Mouse (Mus musculus): ENCODE results near the gene Fgb.

DNA sequence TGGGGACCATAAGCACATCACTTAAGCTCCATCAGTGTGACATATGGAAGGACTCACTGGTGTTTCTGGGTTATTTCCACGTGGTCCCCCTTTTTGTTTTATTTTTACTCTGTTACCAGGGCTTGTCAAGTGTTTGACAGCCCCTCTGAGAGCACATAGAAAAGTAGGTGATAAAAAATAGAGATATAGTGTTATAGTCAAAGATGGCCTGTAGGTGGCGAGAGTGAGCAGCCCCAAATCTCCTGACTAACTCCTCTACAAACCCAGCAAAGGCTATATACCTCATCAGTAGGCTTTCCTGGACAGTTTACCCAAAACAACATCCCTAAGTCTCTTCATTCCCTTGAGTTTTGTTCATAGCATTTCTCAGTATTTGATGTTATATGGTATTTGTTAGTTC is 47.5 kb downstream of the Fgb start:
- no peak for TF ChIP-seq MAFK (IDR thresholded peaks at IDR 0.05; ENCODE audit: insufficient read depth, low read depth, low read length)
- no peak for TF ChIP-seq CHD2 (IDR thresholded peaks at IDR 0.05; ENCODE audit: low read depth, low read length)
- TF ChIP-seq ZNF384 (IDR thresholded peaks at IDR 0.05; ENCODE audit: low read depth, low read length), result no peak
- no peak for TF ChIP-seq ZC3H11A (IDR thresholded peaks at IDR 0.05; ENCODE audit: borderline replicate concordance, low read depth, low read length)
